Mouse (Mus musculus): ENCODE results near the gene Ddc. TPM values are rescaled to one million over a fixed set of nuclear protein-coding genes. Genes with fewer than 3 reads are reported as not detected.
A peak's percentile ranks its signal among the peaks of the same experiment; 100 is the strongest.

The Ddc gene
- polyA plus RNA-seq, 1 experiment from 2014 or later = 19.2 TPM

DNA sequence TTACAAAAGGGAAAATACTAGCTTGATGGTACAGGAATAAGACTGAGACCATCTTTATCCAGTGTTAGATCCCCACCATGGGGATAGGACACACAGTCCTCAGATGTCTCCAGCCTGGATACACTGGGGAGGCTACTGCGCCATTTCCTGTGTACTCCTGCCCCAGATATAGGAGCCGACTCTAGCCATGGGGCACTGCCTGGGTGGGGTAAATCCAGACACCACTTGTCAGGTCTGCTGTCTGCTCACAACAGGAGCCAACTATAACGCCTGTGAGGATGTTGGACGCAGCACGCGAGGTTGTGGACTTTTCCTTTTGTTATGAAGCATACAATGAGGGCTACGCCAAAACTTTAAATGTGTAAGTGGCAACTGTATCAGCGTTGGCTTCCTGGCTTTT, 36.9 kb upstream of the Ddc start:
- no peak overlapping the region for H3K9ac ChIP-seq (ENCODE audit: low read depth, low read length)
- no peak overlapping the region for H3K27ac ChIP-seq (ENCODE audit: low read depth, low read length)
- WGBS = 86% methylated on average over 8 of the region's 8 CpGs
- no peak for TF ChIP-seq CTCF (IDR thresholded peaks at IDR 0.05; ENCODE audit: low read depth)
- H3K9me3 ChIP-seq (ENCODE audit: control insufficient read depth) = no peaks in the 10 kb centered on the region
- no peak overlapping the region for H3K4me2 ChIP-seq (replicated peaks; ENCODE audit: low read depth)
- H3K4me1 ChIP-seq (replicated peaks; ENCODE audit: control insufficient read depth, insufficient read depth, low read length) = no peaks in the 10 kb centered on the region
- no peak for ATAC-seq
- peaks cover 34% of the 10 kb centered on the region for H3K36me3 ChIP-seq (ENCODE audit: control insufficient read depth, insufficient read depth)
- no peaks in the 10 kb centered on the region for H3K27me3 ChIP-seq (replicated peaks; ENCODE audit: control insufficient read depth, insufficient read depth, low read length)
- no peak overlapping the region for H3K4me3 ChIP-seq (ENCODE audit: low read depth, low read length)

- Histone ChIP-seq H3K27ac (ENCODE audit: low read depth, low read length) (no peak overlapping the region), H3K4me2 (replicated peaks; ENCODE audit: low read depth) (no peak overlapping the region), H3K36me3 (ENCODE audit: control insufficient read depth, insufficient read depth) (peaks cover 31% of the 10 kb centered on the region), H3K9ac (ENCODE audit: low read depth, low read length) (no peak overlapping the region), H3K4me1 (replicated peaks; ENCODE audit: control insufficient read depth, insufficient read depth, low read length) (no peaks in the 10 kb centered on the region), H3K27me3 (replicated peaks; ENCODE audit: control insufficient read depth, insufficient read depth, low read length) (no peaks in the 10 kb centered on the region), H3K4me3 (ENCODE audit: low read depth, low read length) (no peak overlapping the region), H3K9me3 (ENCODE audit: control insufficient read depth) (no peaks in the 10 kb centered on the region)
- 71% methylated on average over 11 of the region's 11 CpGs for WGBS
- ATAC-seq = no peak
- TF ChIP-seq CTCF (IDR thresholded peaks at IDR 0.05; ENCODE audit: low read depth) = no peak
These were observed 34.3 kb upstream of the Ddc start for GRCm38 (mm10) chr11:11932102-11932789.

DNA sequence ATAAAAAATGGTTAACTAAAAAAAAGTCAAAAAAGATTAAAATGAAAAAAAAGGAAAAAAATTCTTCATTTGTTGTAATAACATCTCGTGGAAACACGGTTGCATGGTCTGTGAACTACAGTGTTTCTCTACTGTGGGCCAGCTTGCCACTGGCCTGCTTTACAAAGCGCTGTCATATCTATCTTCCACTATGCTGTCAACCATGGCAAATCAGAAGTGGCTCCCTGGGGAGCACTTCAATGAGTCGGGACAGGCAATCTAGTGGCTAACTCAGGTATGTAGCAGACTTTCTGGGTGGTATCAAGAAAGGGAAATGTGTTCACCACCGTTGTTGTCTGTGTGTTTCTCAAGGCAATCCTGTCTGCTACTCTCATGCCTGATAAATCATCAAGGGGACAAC, 33.7 kb upstream of the Ddc start:
- ATAC-seq = no peak
- Histone ChIP-seq H3K27me3 (replicated peaks; ENCODE audit: control insufficient read depth, insufficient read depth, low read length) (no peaks in the 10 kb centered on the region), H3K4me3 (ENCODE audit: low read depth, low read length) (no peak overlapping the region), H3K4me2 (replicated peaks; ENCODE audit: low read depth) (no peak overlapping the region), H3K4me1 (replicated peaks; ENCODE audit: control insufficient read depth, insufficient read depth, low read length) (no peaks in the 10 kb centered on the region), H3K27ac (ENCODE audit: low read depth, low read length) (no peak overlapping the region), H3K9ac (ENCODE audit: low read depth, low read length) (no peak overlapping the region), H3K36me3 (ENCODE audit: control insufficient read depth, insufficient read depth) (peaks cover 27% of the 10 kb centered on the region; the same call in 1 of the 2 replicates), H3K9me3 (ENCODE audit: control insufficient read depth) (no peaks in the 10 kb centered on the region)
- WGBS = 82% methylated on average over 5 of the region's 5 CpGs
- TF ChIP-seq CTCF (IDR thresholded peaks at IDR 0.05; ENCODE audit: low read depth) = no peak

- Histone ChIP-seq H3K36me3 (ENCODE audit: control insufficient read depth, insufficient read depth) (peaks cover 16% of the 10 kb centered on the region; the same call in 1 of the 2 replicates), H3K4me3 (ENCODE audit: low read depth, low read length) (no peak overlapping the region)
- WGBS = 85% methylated on average over 11 of the region's 11 CpGs
These were observed 32.6 kb upstream of the Ddc start for GRCm38 (mm10) chr11:11930527-11930926.

GRCm38 (mm10) chr11:11929059-11929458, 31.1 kb upstream of the Ddc start:
- no peak for TF ChIP-seq CTCF (IDR thresholded peaks at IDR 0.05; ENCODE audit: low read depth)
- ATAC-seq = no peak
- no peak overlapping the region for H3K4me3 ChIP-seq (ENCODE audit: low read depth, low read length)
- no peaks in the 10 kb centered on the region for H3K4me1 ChIP-seq (replicated peaks; ENCODE audit: control insufficient read depth, insufficient read depth, low read length)
- H3K9ac ChIP-seq (ENCODE audit: low read depth, low read length) = no peak overlapping the region
- WGBS = 87% methylated on average over 3 of the region's 3 CpGs
- H3K36me3 ChIP-seq (ENCODE audit: control insufficient read depth, insufficient read depth) = peaks cover 12% of the 10 kb centered on the region; the same call in 1 of the 2 replicates
- H3K27me3 ChIP-seq (replicated peaks; ENCODE audit: control insufficient read depth, insufficient read depth, low read length) = no peaks in the 10 kb centered on the region
- H3K9me3 ChIP-seq (ENCODE audit: control insufficient read depth) = no peaks in the 10 kb centered on the region
- peak overlapping the region; percentile 41; the same call in 1 of the 2 replicates for H3K27ac ChIP-seq (ENCODE audit: low read depth, low read length)
- H3K4me2 ChIP-seq (replicated peaks; ENCODE audit: low read depth) = no peak overlapping the region

More at GRCm38 (mm10) chr11:11930527-11930926, 32.6 kb upstream of the Ddc start:
- Histone ChIP-seq H3K4me1 (replicated peaks; ENCODE audit: control insufficient read depth, insufficient read depth, low read length) (no peaks in the 10 kb centered on the region), H3K9me3 (ENCODE audit: control insufficient read depth) (no peaks in the 10 kb centered on the region), H3K27ac (ENCODE audit: low read depth, low read length) (no peak overlapping the region), H3K9ac (ENCODE audit: low read depth, low read length) (no peak overlapping the region), H3K4me2 (replicated peaks; ENCODE audit: low read depth) (no peak overlapping the region), H3K27me3 (replicated peaks; ENCODE audit: control insufficient read depth, insufficient read depth, low read length) (no peaks in the 10 kb centered on the region)
- ATAC-seq = no peak
- no peak for TF ChIP-seq CTCF (IDR thresholded peaks at IDR 0.05; ENCODE audit: low read depth)

- Histone ChIP-seq H3K9me3 (ENCODE audit: control insufficient read depth) (no peaks in the 10 kb centered on the region), H3K27ac (ENCODE audit: low read depth, low read length) (peak overlapping the region; percentile 41; the same call in 1 of the 2 replicates), H3K9ac (ENCODE audit: low read depth, low read length) (no peak overlapping the region), H3K27me3 (replicated peaks; ENCODE audit: control insufficient read depth, insufficient read depth, low read length) (no peaks in the 10 kb centered on the region), H3K4me2 (replicated peaks; ENCODE audit: low read depth) (no peak overlapping the region), H3K4me1 (replicated peaks; ENCODE audit: control insufficient read depth, insufficient read depth, low read length) (no peaks in the 10 kb centered on the region), H3K36me3 (ENCODE audit: control insufficient read depth, insufficient read depth) (peaks cover 8% of the 10 kb centered on the region; the same call in 1 of the 2 replicates), H3K4me3 (ENCODE audit: low read depth, low read length) (no peak overlapping the region)
- TF ChIP-seq CTCF (IDR thresholded peaks at IDR 0.05; ENCODE audit: low read depth) = no peak
- WGBS = 61% methylated on average over 2 of the region's 2 CpGs
- peak; percentile 83 for ATAC-seq
These were observed 30.6 kb upstream of the Ddc start for GRCm38 (mm10) chr11:11928586-11928985.
